Mouse (Mus musculus) urinary bladder, adult 18-20 months (tissue): Measurements from ENCODE around the gene Slc16a14.

Source experiments
- DNase-seq, 2 experiments: peaks; one replicate each; pipeline ENCODE4 v3.0.0; 2022; ENCODE audit warnings: low spot score in 2 of 2, mixed read lengths in 2 of 2

Slc16a14 gene

GRCm38 (mm10) chr1:84910177-84910804 is 24.6 kb downstream of the Slc16a14 start:
- no peak for DNase-seq

GRCm38 (mm10) chr1:84904467-84904866 is 30.5 kb downstream of the Slc16a14 start:
- no peak for DNase-seq

- no peak for DNase-seq
Measured at GRCm38 (mm10) chr1:84899156-84899555, 35.8 kb downstream of the Slc16a14 start.

- DNase-seq = no peak
Measured at GRCm38 (mm10) chr1:84897364-84897763, 37.6 kb downstream of the Slc16a14 start.

GRCm38 (mm10) chr1:84891746-84892145 is 43.2 kb downstream of the Slc16a14 start:
- DNase-seq = no peak

GRCm38 (mm10) chr1:84890503-84890902 is 44.4 kb downstream of the Slc16a14 start:
- DNase-seq = no peak

- no peak for DNase-seq
Measured at GRCm38 (mm10) chr1:84890005-84890393, 44.9 kb downstream of the Slc16a14 start.

- DNase-seq = no peak
Measured at GRCm38 (mm10) chr1:84889330-84890004, 45.5 kb downstream of the Slc16a14 start.

- DNase-seq = no peak
Measured at GRCm38 (mm10) chr1:84885921-84886320, 49.0 kb downstream of the Slc16a14 start.

- DNase-seq = no peak
Measured at GRCm38 (mm10) chr1:84885174-84885573, 49.8 kb downstream of the Slc16a14 start.

GRCm38 (mm10) chr1:84883889-84884288 is 51.0 kb downstream of the Slc16a14 start:
- no peak for DNase-seq

GRCm38 (mm10) chr1:84882937-84883336 is 52.0 kb downstream of the Slc16a14 start:
- DNase-seq = no peak

GRCm38 (mm10) chr1:84882066-84882532 is 52.8 kb downstream of the Slc16a14 start:
- DNase-seq = no peak

- peak; percentile 12 to 27 for DNase-seq
Measured at GRCm38 (mm10) chr1:84881248-84882065, 53.5 kb downstream of the Slc16a14 start.

- no peak for DNase-seq
Measured at GRCm38 (mm10) chr1:84879571-84880120, 55.3 kb downstream of the Slc16a14 start.

GRCm38 (mm10) chr1:84877590-84877989 is 57.3 kb downstream of the Slc16a14 start:
- no peak for DNase-seq

GRCm38 (mm10) chr1:84872939-84873338 is 62.0 kb downstream of the Slc16a14 start:
- no peak for DNase-seq

- no peak for DNase-seq
Measured at GRCm38 (mm10) chr1:84872105-84872504, 62.8 kb downstream of the Slc16a14 start.

GRCm38 (mm10) chr1:84871131-84871530 is 63.8 kb downstream of the Slc16a14 start:
- no peak for DNase-seq

GRCm38 (mm10) chr1:84869498-84869897 is 65.4 kb downstream of the Slc16a14 start:
- DNase-seq = no peak

GRCm38 (mm10) chr1:84868841-84869240 is 66.1 kb downstream of the Slc16a14 start:
- DNase-seq = no peak

- no peak for DNase-seq
Measured at GRCm38 (mm10) chr1:84868311-84868710, 66.6 kb downstream of the Slc16a14 start.
